Mouse (Mus musculus): Measurements from ENCODE around the gene Il6ra. TPM values are rescaled to one million over a fixed set of nuclear protein-coding genes. Genes with fewer than 3 reads are reported as not detected.

The Il6ra gene
- polyA plus RNA-seq, 1 experiment = 3.7 TPM

- Histone ChIP-seq H3K27ac (ENCODE audit: insufficient read depth, low read depth, low read length) (peak overlapping the region; percentile 61), H3K36me3 (ENCODE audit: control insufficient read depth, insufficient read depth, low read length) (no peaks in the 10 kb centered on the region), H3K4me3 (ENCODE audit: low read depth, low read length) (peak overlapping the region; percentile 60), H3K4me1 (ENCODE audit: control insufficient read depth, insufficient read depth, insufficient read length, low read length) (no peaks in the 10 kb centered on the region; the same call in 1 of the 2 replicates), H3K27me3 (ENCODE audit: control insufficient read depth, insufficient read depth, low read length) (no peaks in the 10 kb centered on the region)
- 29% methylated on average over 6 of the region's 6 CpGs for WGBS
- TF ChIP-seq POLR2A (IDR thresholded peaks at IDR 0.05; ENCODE audit: low read depth, low read length) (no peak), CTCF (IDR thresholded peaks at IDR 0.05; ENCODE audit: extremely low read depth, insufficient read length, insufficient replicate concordance, low read depth, low read length) (no peak)
Observed at GRCm38 (mm10) chr3:89912108-89912542, 871 bp downstream of the Il6ra start.

GRCm38 (mm10) chr3:89911207-89911606, 1.8 kb downstream of the Il6ra start:
- Histone ChIP-seq H3K4me3 (ENCODE audit: low read depth, low read length) (peak overlapping the region; percentile 18; the same call in 1 of the 2 replicates), H3K36me3 (ENCODE audit: control insufficient read depth, insufficient read depth, low read length) (no peaks in the 10 kb centered on the region), H3K27ac (ENCODE audit: insufficient read depth, low read depth, low read length) (peak overlapping the region; percentile 39), H3K27me3 (ENCODE audit: control insufficient read depth, insufficient read depth, low read length) (no peaks in the 10 kb centered on the region), H3K4me1 (ENCODE audit: control insufficient read depth, insufficient read depth, insufficient read length, low read length) (no peaks in the 10 kb centered on the region; the same call in 1 of the 2 replicates)
- WGBS = 74% methylated on average over 3 of the region's 3 CpGs
- TF ChIP-seq POLR2A (IDR thresholded peaks at IDR 0.05; ENCODE audit: low read depth, low read length) = no peak
- no peak for TF ChIP-seq CTCF (IDR thresholded peaks at IDR 0.05; ENCODE audit: extremely low read depth, insufficient read length, insufficient replicate concordance, low read depth, low read length)

DNA sequence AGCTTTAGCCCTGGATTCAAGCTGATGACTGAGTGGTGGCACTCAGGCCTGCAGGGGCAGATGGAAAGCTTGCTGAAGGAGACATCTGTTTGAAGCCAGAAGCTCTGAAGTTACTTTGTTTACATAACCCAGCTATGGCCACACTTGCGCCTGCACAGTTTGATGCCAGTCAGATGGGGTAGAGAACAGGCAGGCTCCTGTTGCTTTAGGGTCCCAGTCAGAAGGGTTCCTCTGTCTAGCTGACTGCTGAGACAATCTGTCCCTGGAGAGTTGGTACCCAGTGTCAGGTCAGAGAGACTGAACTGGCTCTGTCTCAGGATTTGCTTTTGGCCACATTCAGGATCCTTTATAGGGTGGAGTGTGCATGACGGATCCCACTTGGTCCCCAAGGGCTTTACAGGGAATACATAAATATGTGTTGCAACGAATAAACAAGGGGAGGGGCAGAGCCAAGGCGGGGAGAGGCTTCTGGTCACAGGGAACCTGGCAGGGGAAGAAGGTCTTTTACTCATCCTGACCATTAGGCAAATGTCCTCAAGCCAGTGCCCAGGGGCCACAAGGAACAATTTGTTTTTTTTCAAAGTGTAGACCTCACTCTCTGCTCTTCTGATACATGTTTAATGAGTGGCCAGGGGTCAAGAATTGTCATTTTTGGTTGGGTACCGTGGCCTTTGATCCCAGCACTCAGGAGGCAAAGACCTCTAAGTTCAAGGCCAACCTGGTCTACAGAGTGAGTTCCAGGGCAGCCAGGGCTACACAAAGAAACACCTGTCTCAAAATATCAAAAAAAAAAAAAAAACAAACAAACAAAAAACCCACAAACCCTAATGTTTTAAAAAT, 3.1 kb downstream of the Il6ra start:
- Histone ChIP-seq H3K36me3 (ENCODE audit: control insufficient read depth, insufficient read depth, low read length) (no peaks in the 10 kb centered on the region), H3K27ac (ENCODE audit: insufficient read depth, low read depth, low read length) (no peak overlapping the region; the same call in 1 of the 2 replicates), H3K27me3 (ENCODE audit: control insufficient read depth, insufficient read depth, low read length) (no peaks in the 10 kb centered on the region), H3K4me1 (ENCODE audit: control insufficient read depth, insufficient read depth, insufficient read length, low read length) (no peaks in the 10 kb centered on the region; the same call in 1 of the 2 replicates), H3K4me3 (ENCODE audit: low read depth, low read length) (no peak overlapping the region)
- 55% methylated on average over 5 of the region's 5 CpGs for WGBS
- no peak for TF ChIP-seq POLR2A (IDR thresholded peaks at IDR 0.05; ENCODE audit: low read depth, low read length)
- TF ChIP-seq CTCF (IDR thresholded peaks at IDR 0.05; ENCODE audit: extremely low read depth, insufficient read length, insufficient replicate concordance, low read depth, low read length) = no peak

DNA sequence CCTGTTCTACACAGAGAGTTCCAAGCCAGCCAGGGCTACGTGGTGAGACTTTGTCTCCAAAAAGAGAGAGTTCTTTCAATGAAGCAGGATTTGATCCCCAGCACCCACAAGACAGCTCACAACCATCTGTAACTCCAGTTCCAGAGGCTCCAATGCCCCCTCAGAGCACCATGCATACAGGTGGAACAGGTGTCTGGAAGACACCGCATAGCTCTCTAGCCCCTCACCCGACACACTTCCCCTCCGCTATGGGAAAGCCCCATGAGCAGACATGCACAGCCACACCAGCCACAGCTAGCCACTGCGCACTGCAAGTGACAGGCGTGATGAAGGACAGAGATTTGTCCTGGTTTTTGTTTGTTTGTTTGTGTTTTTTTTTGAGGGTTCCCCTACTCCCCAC, 4.2 kb downstream of the Il6ra start:
- no peaks in the 10 kb centered on the region for H3K27me3 ChIP-seq (ENCODE audit: control insufficient read depth, insufficient read depth, low read length)
- TF ChIP-seq POLR2A (IDR thresholded peaks at IDR 0.05; ENCODE audit: low read depth, low read length) (no peak), CTCF (IDR thresholded peaks at IDR 0.05; ENCODE audit: extremely low read depth, insufficient read length, insufficient replicate concordance, low read depth, low read length) (no peak)
- no peak overlapping the region for H3K27ac ChIP-seq (ENCODE audit: insufficient read depth, low read depth, low read length)
- 73% methylated on average over 6 of the region's 6 CpGs for WGBS
- H3K4me3 ChIP-seq (ENCODE audit: low read depth, low read length) = no peak overlapping the region
- no peaks in the 10 kb centered on the region for H3K36me3 ChIP-seq (ENCODE audit: control insufficient read depth, insufficient read depth, low read length)
- H3K4me1 ChIP-seq (ENCODE audit: control insufficient read depth, insufficient read depth, insufficient read length, low read length) = no peaks in the 10 kb centered on the region; the same call in 1 of the 2 replicates

- no peak overlapping the region for H3K27ac ChIP-seq (ENCODE audit: insufficient read depth, low read depth, low read length)
- no peaks in the 10 kb centered on the region; the same call in 1 of the 2 replicates for H3K4me1 ChIP-seq (ENCODE audit: control insufficient read depth, insufficient read depth, insufficient read length, low read length)
- TF ChIP-seq CTCF (IDR thresholded peaks at IDR 0.05; ENCODE audit: extremely low read depth, insufficient read length, insufficient replicate concordance, low read depth, low read length) (no peak), POLR2A (IDR thresholded peaks at IDR 0.05; ENCODE audit: low read depth, low read length) (no peak)
- H3K27me3 ChIP-seq (ENCODE audit: control insufficient read depth, insufficient read depth, low read length) = no peaks in the 10 kb centered on the region
- H3K36me3 ChIP-seq (ENCODE audit: control insufficient read depth, insufficient read depth, low read length) = no peaks in the 10 kb centered on the region
- 78% methylated on average over 3 of the region's 3 CpGs for WGBS
- no peak overlapping the region for H3K4me3 ChIP-seq (ENCODE audit: low read depth, low read length)
Observed at GRCm38 (mm10) chr3:89907846-89908245, 5.2 kb downstream of the Il6ra start.

- TF ChIP-seq CTCF (IDR thresholded peaks at IDR 0.05; ENCODE audit: extremely low read depth, insufficient read length, insufficient replicate concordance, low read depth, low read length) (no peak), POLR2A (IDR thresholded peaks at IDR 0.05; ENCODE audit: low read depth, low read length) (no peak)
- H3K36me3 ChIP-seq (ENCODE audit: control insufficient read depth, insufficient read depth, low read length) = no peaks in the 10 kb centered on the region
- WGBS = 79% methylated on average over 8 of the region's 8 CpGs
Observed at GRCm38 (mm10) chr3:89899511-89899908, 13.5 kb downstream of the Il6ra start.

GRCm38 (mm10) chr3:89898870-89899510, 14.0 kb downstream of the Il6ra start:
- H3K4me1 ChIP-seq (ENCODE audit: control insufficient read depth, insufficient read depth, insufficient read length, low read length) = peaks cover 8% of the 10 kb centered on the region; the same call in 1 of the 2 replicates
- no peaks in the 10 kb centered on the region for H3K27me3 ChIP-seq (ENCODE audit: control insufficient read depth, insufficient read depth, low read length)
- H3K27ac ChIP-seq (ENCODE audit: insufficient read depth, low read depth, low read length) = peak overlapping the region; percentile 47
- no peaks in the 10 kb centered on the region for H3K36me3 ChIP-seq (ENCODE audit: control insufficient read depth, insufficient read depth, low read length)
- 71% methylated on average over 5 of the region's 5 CpGs for WGBS
- no peak for TF ChIP-seq POLR2A (IDR thresholded peaks at IDR 0.05; ENCODE audit: low read depth, low read length)
- TF ChIP-seq CTCF (IDR thresholded peaks at IDR 0.05; ENCODE audit: extremely low read depth, insufficient read length, insufficient replicate concordance, low read depth, low read length) = no peak
- no peak overlapping the region for H3K4me3 ChIP-seq (ENCODE audit: low read depth, low read length)

More at GRCm38 (mm10) chr3:89899511-89899908, 13.5 kb downstream of the Il6ra start:
- H3K4me3 ChIP-seq (ENCODE audit: low read depth, low read length) = no peak overlapping the region
- no peaks in the 10 kb centered on the region for H3K27me3 ChIP-seq (ENCODE audit: control insufficient read depth, insufficient read depth, low read length)
- H3K27ac ChIP-seq (ENCODE audit: insufficient read depth, low read depth, low read length) = peak overlapping the region; percentile 44
- peaks cover 8% of the 10 kb centered on the region; the same call in 1 of the 2 replicates for H3K4me1 ChIP-seq (ENCODE audit: control insufficient read depth, insufficient read depth, insufficient read length, low read length)

Measured in small intestine, adult 2 months (tissue).